Mouse (Mus musculus): Measurements from ENCODE around the gene Sdf2.

Gene Sdf2

DNA sequence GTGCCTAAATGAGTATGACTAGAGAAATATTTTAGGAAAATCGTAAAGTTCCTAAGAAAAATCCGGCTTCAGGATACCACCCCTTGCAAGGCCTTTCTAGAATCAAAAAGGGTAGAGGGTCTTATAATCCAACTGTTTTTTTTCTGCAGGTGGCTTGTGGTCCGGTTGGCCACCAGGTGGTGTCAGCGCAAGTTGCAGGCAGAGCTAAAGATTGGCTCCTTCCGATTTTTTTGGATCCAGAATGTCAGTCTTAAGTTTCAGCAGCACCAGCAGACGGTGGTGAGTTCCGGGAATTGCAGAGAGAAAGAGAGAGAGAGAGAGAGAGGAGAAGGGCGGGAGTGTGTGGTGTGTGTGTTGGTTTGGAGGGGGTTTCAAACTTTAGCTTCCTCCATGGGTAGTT lies 17.0 kb downstream of the Sdf2 start:
- peak; percentile 64 to 71 for DNase-seq

DNA sequence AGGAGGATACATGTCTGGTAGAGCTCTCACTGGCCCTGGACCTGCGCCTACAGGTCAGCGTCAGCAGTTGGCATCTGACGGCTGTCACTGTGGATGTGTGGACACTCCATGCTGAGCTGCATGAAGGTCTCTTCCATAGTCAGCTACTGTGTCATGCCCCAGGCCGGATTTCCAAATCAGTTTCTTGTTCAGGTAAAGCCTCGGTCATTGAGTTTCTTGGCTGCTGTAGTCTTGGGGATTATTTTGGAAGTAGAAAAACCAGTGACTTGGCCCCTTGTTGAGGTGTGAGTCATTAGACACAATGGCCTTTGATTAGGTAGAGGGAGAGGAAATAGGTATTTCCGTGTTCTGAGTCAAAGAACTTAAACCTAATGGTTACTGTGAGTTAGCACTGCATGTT lies 20.0 kb downstream of the Sdf2 start:
- DNase-seq, result no peak

DNA sequence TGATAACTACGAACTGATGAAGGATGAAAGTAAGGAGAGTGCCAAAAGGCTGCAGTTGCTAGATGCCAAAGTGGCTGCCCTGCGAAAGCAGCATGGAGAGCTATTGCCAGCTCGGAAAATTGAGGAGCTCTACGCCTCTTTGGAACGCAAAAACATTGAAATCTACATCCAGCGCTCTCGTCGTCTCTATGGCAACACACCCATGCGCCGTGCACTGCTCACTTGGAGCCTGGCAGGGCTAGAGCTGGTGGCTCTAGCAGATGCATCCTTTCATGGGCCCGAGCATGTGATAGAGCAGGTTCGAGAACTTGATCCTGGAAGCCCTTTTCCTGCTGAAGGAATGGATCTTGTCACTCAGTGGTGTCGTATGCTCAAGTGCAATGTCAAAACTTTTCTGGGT lies 26.4 kb downstream of the Sdf2 start:
- no peak for DNase-seq

DNA sequence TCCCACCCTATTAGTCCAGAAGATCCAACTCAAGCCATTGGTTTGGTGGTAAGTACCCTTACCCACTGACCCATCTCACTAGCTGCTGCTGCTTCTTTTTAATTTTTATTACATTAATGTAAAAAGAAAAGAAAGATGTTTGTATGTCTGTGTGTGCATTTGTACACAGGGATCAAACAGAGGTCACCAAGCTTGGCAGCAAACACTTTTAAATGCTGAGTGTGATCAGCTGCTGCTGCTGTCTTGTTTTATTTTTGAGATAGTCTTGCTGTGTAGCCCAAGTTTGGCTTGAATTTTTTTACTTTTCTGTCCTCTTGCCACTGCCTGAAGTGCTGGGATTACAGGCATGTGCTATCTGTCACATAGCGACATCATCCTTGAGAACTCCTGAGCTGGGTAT lies 30.1 kb downstream of the Sdf2 start:
- DNase-seq, result no peak

DNA sequence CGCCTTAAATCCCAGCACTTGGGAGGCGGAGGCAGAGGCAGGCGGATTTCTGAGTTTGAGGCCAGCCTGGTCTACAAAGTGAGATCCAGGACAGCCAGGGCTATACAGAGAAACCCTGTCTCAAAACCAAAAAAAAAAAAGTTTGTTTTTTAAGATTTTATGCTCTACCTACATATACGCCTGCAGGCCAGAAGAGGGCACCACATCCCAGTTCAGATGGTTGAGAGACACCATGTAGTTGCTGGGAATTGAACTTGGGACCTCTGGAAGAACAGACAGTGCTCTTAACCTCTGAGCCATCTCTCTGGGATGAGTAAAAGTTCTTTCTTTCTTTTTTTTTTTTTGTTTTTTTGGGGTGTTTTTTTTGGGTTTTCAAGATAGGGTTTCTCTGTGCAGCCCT lies 30.6 kb downstream of the Sdf2 start:
- DNase-seq, result peak; percentile 28 to 45

DNA sequence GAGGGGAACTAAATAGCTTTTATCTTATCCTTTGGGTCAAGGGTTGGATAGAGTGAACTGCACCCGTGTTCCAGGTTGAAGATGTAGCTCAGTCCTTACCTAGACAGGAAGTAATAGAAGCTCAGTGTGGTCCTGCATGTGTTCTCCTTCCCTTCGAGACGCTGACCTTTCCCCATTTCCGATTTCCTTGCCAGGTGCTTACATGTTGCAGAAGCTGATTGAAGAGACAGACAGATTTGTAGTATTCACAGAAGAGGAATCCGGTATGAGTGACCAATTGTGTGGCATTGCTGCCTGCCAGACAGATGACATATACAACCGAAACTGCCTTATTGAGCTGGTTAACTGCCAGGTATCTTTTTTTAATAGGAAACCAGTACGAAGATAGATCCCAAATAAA lies 33.3 kb downstream of the Sdf2 start:
- DNase-seq, result no peak

DNA sequence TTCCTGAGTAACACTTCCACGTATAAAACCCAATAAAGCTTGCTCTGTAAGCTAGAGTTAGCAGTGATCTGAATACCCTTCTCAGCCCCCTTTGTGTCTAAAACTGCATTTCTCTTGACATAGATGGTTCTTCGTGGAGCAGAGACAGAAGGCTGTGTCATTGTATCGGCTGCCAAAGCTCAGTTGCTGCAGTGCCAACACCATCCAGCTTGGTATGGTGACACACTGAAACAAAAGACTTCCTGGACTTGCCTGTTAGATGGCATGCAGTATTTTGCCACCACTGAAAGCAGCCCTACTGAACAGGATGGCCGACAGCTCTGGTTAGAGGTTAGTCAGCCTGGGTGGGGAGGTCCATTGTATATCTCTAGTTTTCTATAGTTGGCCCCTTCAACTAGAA lies 34.0 kb downstream of the Sdf2 start:
- DNase-seq, result no peak

DNA sequence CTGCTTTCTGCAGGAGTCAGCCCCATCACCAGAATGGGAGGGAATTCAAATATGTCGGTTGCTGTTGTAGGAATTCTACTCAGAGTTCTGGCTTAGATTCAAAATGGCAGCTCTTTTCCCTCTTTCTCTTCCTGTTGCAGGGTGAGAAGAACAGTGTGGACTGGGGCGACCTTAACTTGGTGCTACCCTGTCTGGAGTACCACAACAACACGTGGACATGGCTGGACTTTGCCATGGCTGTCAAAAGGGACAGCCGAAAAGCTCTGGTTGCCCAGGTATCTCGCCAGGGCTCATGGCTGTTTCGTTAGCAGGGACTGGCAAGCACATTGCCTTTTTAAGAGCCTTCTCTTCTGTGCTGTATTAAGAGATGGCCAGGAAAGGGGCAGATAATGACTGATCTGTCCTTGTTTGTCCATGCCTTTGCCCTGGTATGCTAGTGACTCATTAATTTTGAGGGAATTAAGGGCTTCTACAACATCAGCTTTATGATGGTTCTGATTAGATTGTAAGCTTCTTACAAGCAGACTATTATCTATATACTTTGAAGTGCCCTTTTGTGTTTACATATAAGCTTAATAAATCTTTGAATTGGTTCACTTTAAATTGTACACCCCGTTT lies 43.7 kb downstream of the Sdf2 start:
- DNase-seq, result no peak

DNA sequence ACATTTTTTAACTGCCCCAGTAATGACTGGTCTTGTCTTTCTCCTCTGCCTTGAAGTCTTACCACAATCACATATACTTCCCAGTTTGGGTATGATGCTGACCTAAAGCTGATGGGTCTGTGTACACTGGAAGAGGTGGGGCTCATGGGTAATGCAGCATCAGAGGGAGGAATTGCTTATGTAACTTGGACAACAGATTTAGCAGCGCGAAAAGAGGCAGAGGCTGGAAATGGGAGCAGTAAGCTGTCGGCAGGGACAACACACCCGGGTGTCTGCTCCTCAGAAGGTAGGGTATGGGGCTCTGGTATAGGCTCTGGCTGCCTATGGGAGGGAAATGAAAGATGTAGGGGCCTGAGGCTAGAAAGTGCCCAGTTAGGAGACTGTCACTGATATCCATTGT lies 45.1 kb downstream of the Sdf2 start, which contains the start of gene BC030499:
BC030499 (plus strand) TSS at position 188 of the 400 bp plus-strand sequence.
- no peak for DNase-seq

DNA sequence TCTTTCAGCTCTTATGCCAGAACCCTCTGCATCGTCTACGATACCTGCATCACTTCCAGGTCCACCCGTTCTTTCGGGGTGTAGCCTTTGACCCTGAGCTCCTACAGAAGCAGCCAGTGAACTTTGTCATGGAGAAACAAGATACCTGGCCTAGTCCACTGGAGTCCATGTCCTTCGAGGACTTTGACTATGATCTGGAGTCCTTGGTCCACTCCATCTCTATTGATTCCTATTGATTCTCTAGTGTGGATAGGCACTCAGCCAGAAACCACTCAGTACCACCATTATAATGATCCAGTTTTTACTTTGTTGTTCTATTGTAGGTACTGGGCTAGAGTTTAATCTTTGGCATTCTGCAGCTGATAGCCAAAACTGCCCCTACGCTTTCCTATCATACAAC lies 49.0 kb downstream of the Sdf2 start:
- DNase-seq, result no peak

DNA sequence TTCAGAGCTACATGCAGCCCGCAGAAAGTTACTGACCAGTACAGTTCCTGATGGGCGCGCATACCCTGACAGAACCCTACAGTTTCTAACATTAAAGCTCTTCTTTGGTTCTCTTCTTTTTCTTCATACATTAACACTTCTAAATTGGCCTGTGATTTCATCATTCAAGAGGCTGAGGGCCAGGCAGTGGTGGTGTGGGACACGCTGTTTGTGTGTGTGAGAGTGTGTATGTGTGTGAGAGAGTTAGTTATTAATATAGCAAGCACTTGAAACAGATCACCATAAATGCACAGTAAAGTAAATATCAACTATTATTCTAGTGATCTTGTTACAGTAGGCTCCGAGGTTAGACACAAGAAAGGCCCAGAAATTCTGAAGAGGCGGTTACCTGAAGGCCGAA lies 55.4 kb downstream of the Sdf2 start:
- no peak for DNase-seq

DNA sequence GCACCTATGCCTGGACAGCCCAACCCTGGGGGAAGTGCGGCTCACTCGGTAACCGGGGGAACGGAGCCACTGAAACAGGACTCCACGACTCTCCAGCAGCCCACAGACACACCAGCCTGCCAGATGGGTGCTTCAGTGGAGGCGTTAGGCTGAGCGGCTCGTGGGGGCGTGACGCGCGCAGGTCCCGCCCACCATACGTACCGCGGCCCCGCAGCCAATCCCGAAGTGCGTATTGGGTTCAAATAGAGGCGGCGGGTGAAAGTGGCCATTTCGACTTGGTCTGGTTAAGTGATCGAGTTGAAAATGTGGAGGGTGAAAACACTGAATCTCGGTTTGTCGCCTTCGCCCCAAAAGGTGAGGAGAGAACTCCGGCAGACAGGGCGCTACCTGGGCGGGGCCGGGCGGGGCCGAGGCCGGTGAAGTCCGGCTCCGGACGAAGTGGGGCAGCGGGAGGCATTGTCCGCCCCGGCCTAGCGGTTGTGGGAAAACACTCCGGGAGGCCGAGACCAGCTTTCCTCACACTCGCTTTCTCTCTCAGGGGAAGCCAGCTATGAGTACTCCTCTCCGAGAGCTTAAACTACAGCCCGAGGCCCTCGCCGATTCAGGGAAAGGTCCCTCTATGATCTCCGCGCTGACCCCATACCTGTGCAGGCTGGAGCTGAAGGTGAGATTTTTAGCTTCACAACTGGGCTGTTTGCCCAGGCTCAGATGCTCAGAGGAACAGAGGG lies 56.0 kb downstream of the Sdf2 start, which contains the start of gene Spag5:
Spag5 (plus strand) TSS at position 173 of the 728 bp plus-strand sequence.
- peak; percentile 92 to 93 for DNase-seq
